Mouse (Mus musculus) monocyte, adult 59 days (primary cell): ENCODE data around the gene Fastkd2. TPM values are rescaled to one million over a fixed set of nuclear protein-coding genes. Genes with fewer than 3 reads are reported as not detected.

Source experiments
- total RNA-seq, 2 experiments: library from RNA; stranded (reverse); gene quantifications; one replicate each; pipeline ENCODE4 v1.2.4; 2023

Fastkd2 gene
- 10 to 100 TPM; 16.9 to 17.0 TPM for total RNA-seq

GRCm38 (mm10) chr1:63730240-63730771 lies at the start of gene Fastkd2, which contains the start of gene Mdh1b:
Gene Fastkd2 (plus strand): TSS chr1:63730614.
Gene Mdh1b (minus strand): TSS chr1:63730318.

DNA sequence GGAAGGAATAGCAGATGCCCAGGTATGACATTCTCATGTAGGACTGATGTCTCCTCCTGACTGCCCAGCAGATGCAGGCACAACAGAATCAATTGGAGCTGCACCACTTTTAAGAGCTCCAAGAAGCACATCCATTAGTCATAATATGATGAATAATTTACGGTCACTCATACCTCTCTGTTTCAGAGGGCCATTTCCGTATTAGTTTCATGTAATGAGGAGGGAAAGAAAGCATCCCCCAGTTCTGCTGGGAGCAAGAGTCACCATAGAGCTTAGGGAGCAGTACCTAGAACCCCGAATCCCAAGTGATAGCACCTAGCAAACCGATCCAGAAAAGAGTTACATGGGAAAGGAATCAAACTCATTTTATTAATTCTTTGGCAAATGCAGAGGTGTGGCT lies 43.6 kb upstream of the Fastkd2 start, which contains the start of gene Dytn:
Dytn (minus strand) TSS at position 101 of the 400 bp plus-strand sequence.

GRCm38 (mm10) chr1:63769167-63769566 lies 38.8 kb downstream of the Fastkd2 start, which contains the start of gene 4933402D24Rik:
Gene 4933402D24Rik (minus strand): TSS chr1:63769267.

Other genes starting within 250 kb of the Fastkd2 start
- gene Gm39653, start 114.6 kb upstream of the Fastkd2 start, total RNA-seq = not detected
- not detected for gene Dytn, start 43.7 kb upstream of the Fastkd2 start, total RNA-seq
- not detected for gene Mdh1b, start 296 bp upstream of the Fastkd2 start, total RNA-seq
- not detected for gene 4933402D24Rik, start 38.7 kb downstream of the Fastkd2 start, total RNA-seq